17 mouse cellular contexts compared by ENCODE assay signal in genomic region chr5:107342891-107343290, GRCm38 (mm10). TPM values are rescaled to one million over a fixed set of nuclear protein-coding genes. Genes with fewer than 3 reads are reported as not detected.
A peak's percentile ranks its signal among the peaks of the same experiment; 100 is the strongest.
DNase-seq lines count a peak whose midpoint lies in the region.
"Had no signal": no experiment of that assay in that cellular context is flagged by ENCODE, and none has a peak within 500 bp of the region (broad histone marks: within the 10 kb centered on the region; RNA-seq: fewer than 3 reads in every experiment).

No protein-coding gene starts in this region.

- peak; percentile 59 to 65 for DNase-seq in cerebellum, postnatal 10 days
- DNase-seq in cerebellum, adult 9-11 months = no peak
- peak; percentile 44 to 67 for DNase-seq in cerebellum, postnatal 14 days
- no peak for DNase-seq in cerebellum, adult 9-10 months
- DNase-seq in heart, adult 11 months = peak; percentile 81
- DNase-seq in heart, adult 18-20 months = no peak
- DNase-seq: adrenal gland, adult 2 months; adrenal gland, adult 8-10 months; adrenal gland, postnatal 10 days; adrenal gland, postnatal 14 days; adrenal gland, postnatal 25 days; adrenal gland, postnatal 36 days; B cell, adult 2 months; cerebellum, adult 11 months; cerebellum, adult 11-12 months; cerebellum, adult 18-20 months had no signal

RNA-seq across cellular contexts. Expression of gene Brdt, which starts 11.9 kb away (rescaled TPM):
- total RNA-seq in heart, adult 18-20 months (2021) = under 1 TPM; 0.15 to 0.49 TPM

RNA-seq across cellular contexts. Expression of gene Tgfbr3, which starts 53.5 kb away (rescaled TPM):
- 10 to 100 TPM; 36.4 to 44.5 TPM for total RNA-seq in heart, adult 18-20 months (2021)

RNA-seq across cellular contexts. Expression of gene Ephx4, which starts 59.6 kb away (rescaled TPM):
- under 1 TPM in 1 of 2 experiments, not detected in 1; 0.60 TPM for total RNA-seq in heart, adult 18-20 months (2021)
- total RNA-seq: G1E had no signal

Comparison
In these comparisons a context has a peak if more than half of its experiments do, and no peak if none do; other contexts are left out.
1. DNase-seq: peak in cerebellum, postnatal 10 days (2 of 2), cerebellum, postnatal 14 days (2 of 2) and heart, adult 11 months (single experiment); none in cerebellum, adult 9-11 months (single experiment), cerebellum, adult 9-10 months (single experiment) and heart, adult 18-20 months (0 of 2).